9 mouse cellular contexts compared by ENCODE assay signal in the genomic region with DNA sequence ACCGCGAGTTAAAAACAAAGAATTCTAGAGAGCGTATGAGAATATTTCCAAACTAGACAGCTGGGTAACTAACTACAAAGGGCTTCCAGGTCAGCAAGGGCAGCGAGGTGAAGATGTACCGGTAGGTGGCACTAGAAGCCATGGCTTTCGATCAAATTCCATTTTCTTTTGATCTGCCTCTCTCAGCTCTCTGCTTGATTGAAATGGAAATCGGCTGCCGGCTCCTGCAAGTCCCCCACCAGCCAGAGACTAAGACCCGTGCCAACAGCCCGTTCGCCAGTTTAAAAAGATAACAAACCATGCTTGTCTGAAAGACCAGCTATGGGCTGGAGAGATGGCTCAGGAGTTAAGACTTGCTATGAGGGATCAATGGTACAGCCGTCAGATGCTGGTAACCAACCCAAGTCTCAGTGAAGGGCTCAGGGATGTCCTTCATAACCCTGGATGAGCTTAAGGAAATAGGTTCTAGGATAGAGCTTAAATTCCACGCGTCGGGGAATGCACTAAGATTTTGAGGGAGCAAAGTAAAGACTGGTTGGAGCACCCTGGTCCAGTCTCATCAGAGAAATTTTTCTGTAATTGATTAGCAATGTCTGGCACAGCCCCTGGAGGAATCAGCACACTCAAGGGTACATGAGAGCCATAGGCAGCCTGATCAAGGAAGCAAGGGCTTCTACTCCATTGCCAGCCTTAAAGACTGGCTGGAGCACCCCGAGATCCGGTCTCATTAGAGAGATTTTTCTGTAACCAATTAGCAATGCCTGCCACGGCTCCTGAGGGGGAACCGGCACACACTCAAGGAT. TPM values are rescaled to one million over a fixed set of nuclear protein-coding genes. Genes with fewer than 3 reads are reported as not detected.
A peak's percentile ranks its signal among the peaks of the same experiment; 100 is the strongest.
DNase-seq lines count a peak whose midpoint lies in the region; ATAC-seq and TF ChIP-seq lines count a peak whose summit lies in the region.
"Had no signal": no experiment of that assay in that cellular context is flagged by ENCODE, and none has a peak within 500 bp of the region (broad histone marks: within the 10 kb centered on the region; RNA-seq: fewer than 3 reads in every experiment).

No protein-coding gene starts in this region.

- H3K4me1 ChIP-seq in liver, adult 2 months (ENCODE audit: control insufficient read depth, insufficient read depth, low read length), result no peaks in the 10 kb centered on the region
- no peaks in the 10 kb centered on the region for H3K4me1 ChIP-seq in liver, embryonic 12.5 days
- no peaks in the 10 kb centered on the region; the same call in 1 of the 2 replicates for H3K4me1 ChIP-seq in forebrain, embryonic 14.5 days (ENCODE audit: control insufficient read depth, insufficient read depth, low read length)
- H3K4me1 ChIP-seq in hindbrain, embryonic 16.5 days (ENCODE audit: control insufficient read depth, insufficient read depth, low read depth, low read length), result peaks cover 6% of the 10 kb centered on the region
- peaks cover 15% of the 10 kb centered on the region for H3K4me1 ChIP-seq in midbrain, embryonic 13.5 days (replicated peaks)

- H3K9ac ChIP-seq in liver, adult 2 months (ENCODE audit: low read depth, low read length), result no peak overlapping the region
- H3K9ac ChIP-seq in liver, embryonic 12.5 days, result no peak overlapping the region
- peak overlapping the region; percentile 45; the same call in 1 of the 2 replicates for H3K9ac ChIP-seq in forebrain, embryonic 14.5 days (ENCODE audit: low read length)
- peak overlapping the region; percentile 21; the same call in 1 of the 2 replicates for H3K9ac ChIP-seq in hindbrain, embryonic 16.5 days (ENCODE audit: low read depth, low read length)
- peak overlapping the region; percentile 28; the same call in 1 of the 2 replicates for H3K9ac ChIP-seq in midbrain, embryonic 13.5 days (replicated peaks)

- DNase-seq in liver, adult 2 months (ENCODE audit: extremely low read depth, low read depth, low spot score), result peak; percentile 19
- peak; percentile 54 for DNase-seq in cerebellum, adult 11-12 months
- peak; percentile 95 for DNase-seq in forebrain, embryonic 14.5 days (ENCODE audit: low spot score)
- peak; percentile 54 to 62 for DNase-seq in left cerebral cortex, adult 18-20 months (ENCODE audit: low spot score in 2 of 2)
- DNase-seq in thymus, postnatal 0 days (ENCODE audit: low spot score), result peak; percentile 73

- no peaks in the 10 kb centered on the region for H3K36me3 ChIP-seq in liver, adult 2 months (ENCODE audit: control insufficient read depth, insufficient read depth, low read length)
- H3K36me3 ChIP-seq in liver, embryonic 12.5 days, result no peaks in the 10 kb centered on the region
- no peaks in the 10 kb centered on the region for H3K36me3 ChIP-seq in forebrain, embryonic 14.5 days (ENCODE audit: control insufficient read depth, insufficient read depth, low read length)
- H3K36me3 ChIP-seq in hindbrain, embryonic 16.5 days (ENCODE audit: control insufficient read depth, insufficient read depth, low read length), result no peaks in the 10 kb centered on the region
- H3K36me3 ChIP-seq in midbrain, embryonic 13.5 days, result no peaks in the 10 kb centered on the region

- WGBS in liver, adult 2 months, result 31% methylated on average over 19 of the region's 19 CpGs
- WGBS in liver, embryonic 12.5 days (ENCODE audit: insufficient replicate concordance), result 24% methylated on average over 19 of the region's 19 CpGs
- WGBS in forebrain, embryonic 14.5 days, result 12% methylated on average over 19 of the region's 19 CpGs
- WGBS in hindbrain, embryonic 16.5 days, result 18% methylated on average over 19 of the region's 19 CpGs
- 21% methylated on average over 19 of the region's 19 CpGs for WGBS in midbrain, embryonic 13.5 days

- ATAC-seq in liver, embryonic 12.5 days, result no peak
- peak; percentile 84 for ATAC-seq in forebrain, embryonic 14.5 days
- ATAC-seq in hindbrain, embryonic 16.5 days, result peak; percentile 74
- ATAC-seq in midbrain, embryonic 13.5 days, result peak; percentile 81

- H3K4me2 ChIP-seq in liver, embryonic 12.5 days, result no peak overlapping the region
- peak overlapping the region; percentile 48 for H3K4me2 ChIP-seq in forebrain, embryonic 14.5 days (ENCODE audit: low read length)
- peak overlapping the region; percentile 48 for H3K4me2 ChIP-seq in hindbrain, embryonic 16.5 days (ENCODE audit: low read length)
- H3K4me2 ChIP-seq in midbrain, embryonic 13.5 days (replicated peaks), result peak overlapping the region; percentile 45

- no peak overlapping the region for H3K27ac ChIP-seq in liver, adult 2 months (replicated peaks; ENCODE audit: insufficient read depth, low read depth, low read length)
- no peak overlapping the region for H3K27ac ChIP-seq in liver, embryonic 12.5 days
- peak overlapping the region; percentile 39; the same call in 1 of the 2 replicates for H3K27ac ChIP-seq in forebrain, embryonic 14.5 days (ENCODE audit: low read depth, low read length)
- H3K27ac ChIP-seq in hindbrain, embryonic 16.5 days (ENCODE audit: low read depth, low read length), result no peak overlapping the region
- H3K27ac ChIP-seq in midbrain, embryonic 13.5 days, result 0 out of 2 replicates have a peak overlapping the region, but pooled peaks have one; percentile 20

- no peaks in the 10 kb centered on the region for H3K27me3 ChIP-seq in liver, adult 2 months (ENCODE audit: control insufficient read depth, insufficient read depth, low read length)
- no peaks in the 10 kb centered on the region for H3K27me3 ChIP-seq in liver, embryonic 12.5 days (replicated peaks)
- H3K27me3 ChIP-seq in forebrain, embryonic 14.5 days (replicated peaks; ENCODE audit: control insufficient read depth, insufficient read depth, low read length), result no peaks in the 10 kb centered on the region
- H3K27me3 ChIP-seq in hindbrain, embryonic 16.5 days (replicated peaks; ENCODE audit: control insufficient read depth, insufficient read depth, low read length), result no peaks in the 10 kb centered on the region
- H3K27me3 ChIP-seq in midbrain, embryonic 13.5 days, result 0 out of 2 replicates have a peak, but pooled peaks cover 2% of the 10 kb centered on the region

- H3K9me3 ChIP-seq in liver, embryonic 12.5 days (replicated peaks), result no peaks in the 10 kb centered on the region
- no peaks in the 10 kb centered on the region for H3K9me3 ChIP-seq in forebrain, embryonic 14.5 days (replicated peaks; ENCODE audit: control insufficient read depth, low read length)
- H3K9me3 ChIP-seq in hindbrain, embryonic 16.5 days (ENCODE audit: control insufficient read depth, low read length), result no peaks in the 10 kb centered on the region
- no peaks in the 10 kb centered on the region for H3K9me3 ChIP-seq in midbrain, embryonic 13.5 days

- TF ChIP-seq CTCF in liver, adult 2 months (IDR thresholded peaks at IDR 0.05; ENCODE audit: low read depth, low read length), result peak; percentile 70

- no peak overlapping the region for H3K4me3 ChIP-seq in liver, adult 2 months (ENCODE audit: insufficient read depth, low read depth, low read length)
- no peak overlapping the region for H3K4me3 ChIP-seq in liver, embryonic 12.5 days
- peak overlapping the region; percentile 18 for H3K4me3 ChIP-seq in forebrain, embryonic 14.5 days (ENCODE audit: low read depth, low read length)
- 0 out of 2 replicates have a peak overlapping the region, but pooled peaks have one; percentile 5 for H3K4me3 ChIP-seq in hindbrain, embryonic 16.5 days (ENCODE audit: low read length)
- peak overlapping the region; percentile 19 for H3K4me3 ChIP-seq in midbrain, embryonic 13.5 days (replicated peaks)

- no peaks in the 10 kb centered on the region for H3K79me2 ChIP-seq in liver, adult 2 months (ENCODE audit: control insufficient read depth, insufficient read depth, low read length)

- no peak for TF ChIP-seq POLR2A in liver, adult 2 months (IDR thresholded peaks at IDR 0.05; ENCODE audit: extremely low read depth, insufficient read depth, low read length)

RNA-seq across cellular contexts. Expression of gene Ccdc60, which starts 56.7 kb away (rescaled TPM):
- total RNA-seq in liver, adult 2 months (2014; rRNA removed), result not detected in 2 replicates
- polyA plus RNA-seq in liver, adult 2 months (2012; rRNA removed), result not detected in 2 replicates
- 0.10 TPM in 1 of 2 replicates, not detected in the other for polyA plus RNA-seq in liver, embryonic 12.5 days (2016; fragmentation: Nextera tagmentation; extraction: Ambion mirVana)
- polyA plus RNA-seq in forebrain, embryonic 14.5 days (2014; fragmentation: Nextera tagmentation; extraction: Ambion mirVana), result 0.89 and 1.1 TPM in 2 replicates
- 2.2 and 2.6 TPM in 2 replicates for polyA plus RNA-seq in hindbrain, embryonic 16.5 days (2015; fragmentation: Nextera tagmentation; extraction: Ambion mirVana)
- under 1 TPM in 1 of 2 experiments, not detected in 1; 0.23 TPM for total RNA-seq in left cerebral cortex, adult 18-20 months (2021)
- 2.1 and 2.5 TPM in 2 replicates for polyA plus RNA-seq in midbrain, embryonic 13.5 days (2015; fragmentation: Nextera tagmentation; extraction: Ambion mirVana)
- polyA plus RNA-seq in thymus, postnatal 0 days (2015; fragmentation: Nextera tagmentation; extraction: Ambion mirVana), result 0.27 and 0.56 TPM in 2 replicates
- total RNA-seq: neutrophil, adult 5-6 weeks had no signal

Comparison
In these comparisons a context has a peak if more than half of its experiments do, and no peak if none do; other contexts are left out.
1. DNase-seq: peak in every context shown above with its lines; median percentile 95 in forebrain, embryonic 14.5 days; 73 in thymus, postnatal 0 days; 58 in left cerebral cortex, adult 18-20 months; 54 in cerebellum, adult 11-12 months; 19 in liver, adult 2 months.
2. H3K27ac ChIP-seq: peak in forebrain, embryonic 14.5 days (single experiment) and midbrain, embryonic 13.5 days (single experiment); none in liver, adult 2 months (single experiment), liver, embryonic 12.5 days (single experiment) and hindbrain, embryonic 16.5 days (single experiment).
3. H3K4me3 ChIP-seq: peak in forebrain, embryonic 14.5 days (single experiment), hindbrain, embryonic 16.5 days (single experiment) and midbrain, embryonic 13.5 days (single experiment); none in liver, adult 2 months (single experiment) and liver, embryonic 12.5 days (single experiment).
4. H3K9ac ChIP-seq: peak in forebrain, embryonic 14.5 days (single experiment), hindbrain, embryonic 16.5 days (single experiment) and midbrain, embryonic 13.5 days (single experiment); none in liver, adult 2 months (single experiment) and liver, embryonic 12.5 days (single experiment).